Mouse (Mus musculus): ENCODE measurements around the gene Mllt3.
A peak's percentile ranks its signal among the peaks of the same experiment; 100 is the strongest.
"Not testable (repeated sequence)": the region's sequence is repeated elsewhere in the genome, so short reads cannot be mapped to it uniquely, and the experiment has no call there.

Mllt3 gene

DNA sequence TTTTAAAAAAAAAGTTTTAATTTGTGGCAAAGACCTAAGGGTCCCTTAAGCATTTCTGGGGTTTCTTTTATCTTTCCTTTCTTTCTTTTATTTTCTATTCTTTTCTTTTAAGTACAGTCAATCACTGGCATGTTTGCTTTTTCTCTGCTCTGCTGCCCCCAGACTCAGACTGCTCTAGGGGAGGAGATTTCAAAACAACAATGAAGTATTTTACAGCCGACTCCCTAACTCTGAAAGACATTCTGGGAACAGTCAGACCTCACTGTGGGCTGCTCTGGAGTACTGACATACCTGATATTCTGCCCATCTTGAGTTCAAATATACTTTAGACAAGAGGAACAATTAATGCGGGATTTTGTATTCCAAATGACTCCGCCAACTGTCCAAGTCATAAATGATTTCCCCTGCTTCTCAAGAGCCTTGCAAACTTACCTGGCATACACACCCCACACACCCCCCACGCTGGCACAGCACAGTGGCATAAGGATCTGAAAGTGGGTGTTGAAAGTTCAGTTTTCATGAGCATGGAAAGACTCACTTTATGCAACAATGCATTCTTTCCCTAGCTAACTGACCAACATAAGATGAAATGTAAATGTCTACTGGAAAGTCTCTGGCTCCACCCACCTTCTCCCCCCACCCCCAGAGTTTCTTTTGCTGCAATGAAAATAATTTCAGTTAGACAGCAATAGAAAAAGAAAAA is 21.1 kb downstream of the Mllt3 start:
- DNase-seq, result peak; percentile 21 to 40

DNA sequence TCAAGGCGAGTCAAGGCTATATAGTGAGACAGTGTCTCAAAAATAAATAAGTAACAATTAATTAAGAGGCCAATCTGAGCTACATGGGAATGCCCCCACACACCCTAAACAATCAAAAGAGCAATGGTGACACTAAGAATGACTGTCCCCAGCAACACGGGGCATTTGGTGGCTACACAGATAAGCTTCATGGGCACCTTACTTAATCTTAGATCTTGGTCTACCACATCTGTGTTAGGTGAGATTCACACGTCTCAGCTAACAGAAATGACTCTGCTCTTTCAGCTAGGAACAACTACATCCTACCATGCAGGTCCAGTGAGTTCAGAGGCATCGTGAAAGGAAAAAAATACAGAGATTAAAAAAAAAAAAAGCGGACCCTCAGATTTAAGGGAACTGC is 22.7 kb downstream of the Mllt3 start:
- DNase-seq, result no peak

DNA sequence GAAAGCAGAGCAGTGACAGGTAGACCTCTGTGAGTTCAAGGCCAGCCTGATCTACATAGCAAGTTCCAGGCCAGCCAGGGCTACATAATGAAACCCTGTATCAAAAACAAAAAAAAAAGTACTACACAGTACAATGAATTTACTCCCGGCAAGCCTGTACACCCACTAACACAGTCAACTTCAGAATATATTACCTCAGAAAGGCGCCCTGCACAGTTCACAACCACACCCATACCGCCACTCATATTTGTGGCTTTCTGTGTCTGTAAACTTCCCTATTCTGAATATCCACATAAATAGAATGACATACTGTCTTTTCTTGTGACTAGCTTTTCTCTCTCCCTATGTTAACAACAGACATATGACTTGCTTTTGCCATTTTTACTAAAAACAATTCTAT is 27.4 kb downstream of the Mllt3 start:
- no peak for DNase-seq

DNA sequence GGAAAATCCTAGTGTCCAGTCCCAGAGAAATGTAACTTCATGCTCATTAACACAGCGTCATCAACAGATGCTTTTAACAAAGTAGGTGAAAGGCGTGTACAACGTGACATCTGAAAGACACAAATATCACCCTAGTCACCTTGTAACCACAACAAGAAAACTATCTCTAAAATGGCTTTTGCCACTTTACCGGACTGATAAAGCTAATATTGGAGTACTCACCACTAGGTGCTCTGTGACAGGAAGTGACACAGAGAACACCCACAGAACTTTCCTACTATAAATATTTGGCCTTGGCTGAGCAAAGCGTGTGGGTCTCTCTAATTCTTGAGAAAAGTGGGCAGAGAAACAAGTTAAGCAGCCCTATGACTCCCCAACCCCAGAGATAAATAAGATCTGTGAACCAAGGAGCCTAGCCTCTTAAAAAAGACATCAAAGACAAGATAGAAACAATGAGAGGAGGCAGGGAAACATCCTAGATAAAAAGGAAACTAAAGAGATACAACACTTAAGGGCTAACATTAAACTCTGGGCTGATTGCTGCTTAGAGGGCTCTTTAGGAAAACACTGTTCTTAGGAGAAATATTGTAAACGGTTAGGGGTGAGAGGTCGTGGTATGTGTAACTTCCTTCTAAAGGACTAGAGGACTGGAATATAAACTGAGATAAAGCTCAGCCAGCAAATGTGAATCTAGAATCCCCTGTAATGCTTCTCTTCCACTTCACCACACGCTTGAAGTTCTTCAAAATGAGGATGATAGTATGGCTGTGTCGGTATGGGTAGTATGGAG is 29.8 kb downstream of the Mllt3 start:
- no peak for DNase-seq

DNA sequence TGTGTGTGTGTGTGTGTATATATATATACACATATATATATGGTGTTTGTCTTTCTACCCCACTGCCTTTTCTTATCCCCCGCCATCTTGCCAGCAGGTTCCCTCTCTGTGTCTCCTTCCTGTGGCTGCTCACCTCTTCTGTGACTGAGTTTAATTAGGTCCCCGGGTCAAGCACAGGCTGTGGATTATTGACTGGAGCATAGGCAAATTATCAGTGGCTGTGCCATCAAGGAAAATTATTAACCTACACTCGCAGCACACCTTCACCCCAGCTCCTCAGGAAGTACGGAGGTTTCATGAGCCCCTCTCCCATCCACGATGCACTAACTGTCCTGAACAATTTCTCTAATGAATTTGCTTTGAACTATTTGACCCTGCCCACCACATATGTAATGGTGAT is 41.5 kb downstream of the Mllt3 start:
- no peak for DNase-seq

DNA sequence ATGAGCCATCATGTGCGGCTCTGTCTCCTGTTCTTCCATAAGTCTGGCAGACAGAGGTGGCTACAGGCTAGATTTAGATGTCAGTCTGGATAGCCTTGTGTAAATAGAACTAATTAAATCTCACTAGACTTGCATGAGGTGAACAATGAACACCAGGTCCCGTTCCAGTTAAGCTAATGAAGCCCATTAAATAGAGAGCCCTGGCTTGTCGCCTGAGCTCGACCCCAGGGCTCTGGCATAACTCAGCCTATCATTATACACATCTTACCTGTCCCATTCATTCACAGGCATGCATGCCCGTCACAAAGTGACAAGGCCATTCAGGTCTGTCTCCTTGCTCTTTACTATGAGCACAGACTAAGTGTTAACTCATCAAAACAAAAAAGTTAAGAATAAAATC is 42.2 kb downstream of the Mllt3 start:
- no peak for DNase-seq

DNA sequence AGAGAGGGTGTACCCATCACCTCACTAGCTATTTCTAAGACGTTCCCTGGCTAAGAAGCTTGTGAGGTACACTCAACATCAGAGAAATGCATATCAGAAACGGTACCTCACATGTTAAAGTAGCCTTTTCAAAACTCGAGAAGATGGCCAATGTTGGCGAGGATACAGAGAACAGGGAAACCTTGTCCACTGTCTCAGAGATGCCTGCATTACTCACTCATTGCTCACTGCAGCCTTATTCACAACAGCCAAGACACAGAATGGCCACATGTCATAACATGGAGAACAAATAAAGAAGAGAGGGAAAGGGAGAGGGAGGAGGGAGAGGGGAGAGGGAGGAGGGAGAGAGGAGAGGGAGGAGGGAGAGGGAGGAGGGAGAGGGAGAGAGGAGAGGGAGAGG is 47.9 kb downstream of the Mllt3 start:
- no peak for DNase-seq

DNA sequence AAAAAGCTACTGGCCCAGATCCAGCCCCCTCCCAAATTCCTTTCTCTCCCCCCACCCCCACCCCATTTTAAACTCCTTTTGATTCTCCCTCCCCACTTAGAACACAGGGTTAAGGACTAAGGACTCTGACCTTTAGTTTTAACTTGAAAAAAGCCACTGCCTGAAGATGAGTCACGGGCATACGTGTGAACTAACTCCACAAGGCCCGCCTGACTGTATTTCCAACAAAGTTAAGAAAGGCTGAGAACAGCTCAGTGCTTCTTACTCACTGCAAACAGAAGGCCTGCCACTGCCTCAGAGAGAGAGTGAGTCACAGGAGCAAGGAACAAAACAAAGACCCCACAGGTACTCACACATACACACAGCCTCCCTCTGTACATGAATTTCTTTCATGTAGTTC is 48.6 kb downstream of the Mllt3 start:
- DNase-seq, result peak in 1 of 2 experiments; percentile 13

DNA sequence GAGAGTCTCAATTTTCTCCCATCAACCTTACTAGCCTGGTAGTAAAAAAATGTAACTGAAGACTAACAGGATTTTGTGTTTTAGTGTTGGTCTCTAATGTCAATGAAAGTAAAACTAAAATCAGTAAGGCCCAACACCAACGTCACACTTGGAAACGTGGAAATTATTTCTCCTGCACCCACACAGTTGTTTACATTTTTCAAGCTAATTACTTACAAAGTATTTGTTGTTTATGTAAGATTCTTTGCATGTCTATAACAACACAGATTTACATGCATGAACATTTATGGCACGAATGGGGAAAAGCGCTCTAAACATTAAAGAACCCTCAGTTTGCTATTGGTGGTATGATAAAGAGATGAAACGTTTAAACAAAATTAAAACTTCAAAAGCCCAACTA is 49.1 kb downstream of the Mllt3 start:
- no peak for DNase-seq

DNA sequence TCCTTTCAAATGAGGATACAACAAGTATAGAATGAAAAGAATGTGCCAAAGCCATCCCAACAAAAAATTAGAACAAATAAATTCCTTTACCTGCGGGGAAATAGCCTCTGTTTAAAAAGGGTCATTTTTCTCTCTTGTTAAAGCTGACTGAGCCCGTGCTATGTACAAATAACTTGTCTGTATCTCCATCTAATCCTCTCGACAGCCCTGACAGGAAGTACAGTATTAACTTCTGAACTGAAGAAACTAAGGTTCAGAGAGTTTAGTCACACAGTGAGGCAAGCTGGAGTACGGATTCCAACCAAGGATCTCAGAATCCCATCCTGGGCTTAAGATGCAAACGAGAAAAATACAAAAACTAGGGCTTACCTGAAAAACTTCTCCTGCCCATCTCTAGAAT is 50.6 kb downstream of the Mllt3 start:
- DNase-seq, result no peak

DNA sequence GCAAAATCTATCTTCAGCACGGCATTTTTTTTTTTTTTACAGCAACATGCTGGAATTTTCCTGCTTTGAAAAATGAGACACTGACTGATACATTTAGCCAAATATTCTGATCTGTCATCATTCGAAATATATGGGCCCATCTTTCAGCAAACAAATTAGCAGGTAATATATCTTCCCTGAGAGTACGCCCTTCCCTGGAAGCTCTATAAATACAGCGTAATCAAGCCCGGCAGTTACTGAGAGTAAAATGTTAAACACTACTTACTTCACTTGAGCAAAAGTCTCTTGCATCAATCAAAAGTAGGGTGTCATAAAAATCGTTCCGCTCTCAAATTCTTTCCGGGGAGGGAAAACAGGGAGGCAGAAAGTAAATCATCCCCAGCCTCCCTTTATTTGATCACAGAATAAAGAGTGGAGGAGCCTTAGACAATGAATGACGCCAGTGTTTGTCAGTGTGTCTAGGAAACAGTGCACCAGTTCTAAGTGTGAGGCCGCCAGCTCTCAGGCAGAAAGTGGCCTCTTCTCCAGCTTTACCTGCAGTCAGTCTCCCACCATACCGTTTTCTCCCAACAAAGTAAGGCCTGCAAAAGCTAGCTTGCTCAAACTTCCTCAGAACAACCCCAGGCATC is 55.2 kb downstream of the Mllt3 start:
- DNase-seq, result no peak

DNA sequence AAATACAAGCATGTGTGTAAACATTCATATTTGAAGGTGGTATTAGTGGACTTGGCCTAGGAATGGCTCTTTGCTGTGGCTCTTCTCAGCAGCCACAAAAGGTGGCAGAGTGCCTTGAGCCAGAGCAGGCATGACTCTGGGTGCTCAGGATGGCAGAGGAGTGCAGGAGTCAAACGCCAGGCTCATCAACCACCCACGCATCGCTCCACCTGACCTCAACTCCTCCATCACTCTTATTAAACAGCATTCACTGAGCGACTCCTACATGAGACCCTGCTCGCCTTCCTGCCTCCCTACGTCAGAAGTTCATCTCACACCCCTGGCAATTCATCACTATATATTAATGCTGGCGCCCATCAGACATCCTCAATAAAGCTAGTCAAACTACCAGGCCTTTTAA is 67.3 kb downstream of the Mllt3 start:
- DNase-seq, result no peak

DNA sequence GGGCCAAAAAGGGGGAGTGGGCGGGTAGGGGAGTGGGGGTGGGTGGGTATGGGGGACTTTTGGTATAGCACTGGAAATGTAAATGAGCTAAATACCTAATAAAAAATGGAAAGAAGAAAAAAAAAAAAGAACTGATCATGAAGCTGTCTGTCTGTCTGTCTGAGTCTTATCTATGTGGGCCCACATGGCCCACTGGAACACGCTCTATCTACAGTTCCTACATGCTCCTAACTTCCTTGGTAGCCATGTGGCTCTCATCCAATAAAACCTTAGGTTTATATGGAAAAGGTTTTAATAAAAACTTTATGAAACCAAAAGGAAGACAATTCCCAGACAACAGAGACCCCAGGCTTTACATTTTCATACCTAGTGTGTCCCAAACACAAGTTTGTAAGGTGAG is 68.3 kb downstream of the Mllt3 start:
- not testable (repeated sequence) for DNase-seq

DNA sequence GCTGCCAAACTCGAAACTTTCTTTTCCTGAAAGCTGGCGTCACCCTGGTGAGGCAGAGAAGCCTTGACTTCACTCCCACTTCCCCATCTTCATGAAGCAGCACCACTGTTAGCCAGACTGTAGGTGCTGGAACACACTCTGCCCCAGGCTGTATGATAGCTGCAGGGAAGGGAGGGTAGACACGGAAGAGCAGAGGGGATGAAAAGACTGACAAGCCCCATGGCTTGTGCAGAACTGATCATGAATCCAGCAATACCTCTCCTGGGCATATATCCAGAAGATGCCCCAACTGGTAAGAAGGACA is 69.4 kb downstream of the Mllt3 start:
- no peak for DNase-seq

DNA sequence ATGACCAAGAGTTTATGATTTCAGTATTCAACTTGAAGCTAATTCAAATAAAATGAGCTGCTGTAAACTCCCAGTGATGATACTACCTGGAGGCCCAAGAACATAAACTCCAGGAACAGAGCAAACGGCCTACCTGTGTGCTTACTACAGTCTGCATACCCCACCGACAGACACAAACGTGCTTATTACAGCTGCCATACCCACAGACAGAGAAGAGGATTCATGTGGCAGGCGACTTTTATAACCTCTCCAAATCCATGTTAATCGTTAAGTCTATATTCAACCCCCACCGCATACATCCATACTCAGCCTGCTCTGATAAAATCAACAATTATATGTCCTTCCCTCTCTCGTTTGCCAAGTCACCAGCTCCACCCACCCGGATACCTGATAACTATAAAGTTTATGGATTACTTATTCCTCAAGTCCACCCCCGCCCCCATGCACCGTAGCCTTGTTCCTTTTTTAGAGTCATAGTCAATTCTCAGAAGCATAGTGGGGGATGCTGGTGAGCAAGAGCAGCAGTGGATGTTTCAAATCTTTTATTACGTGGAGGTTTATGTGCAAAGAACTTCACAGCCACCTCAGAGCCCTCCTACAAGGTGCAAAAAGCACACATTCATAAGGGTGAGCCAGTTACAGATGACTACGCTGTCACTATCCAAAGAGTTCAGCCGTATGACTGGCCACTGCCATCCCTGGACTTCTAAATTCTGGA is 70.0 kb downstream of the Mllt3 start:
- DNase-seq, result no peak

DNA sequence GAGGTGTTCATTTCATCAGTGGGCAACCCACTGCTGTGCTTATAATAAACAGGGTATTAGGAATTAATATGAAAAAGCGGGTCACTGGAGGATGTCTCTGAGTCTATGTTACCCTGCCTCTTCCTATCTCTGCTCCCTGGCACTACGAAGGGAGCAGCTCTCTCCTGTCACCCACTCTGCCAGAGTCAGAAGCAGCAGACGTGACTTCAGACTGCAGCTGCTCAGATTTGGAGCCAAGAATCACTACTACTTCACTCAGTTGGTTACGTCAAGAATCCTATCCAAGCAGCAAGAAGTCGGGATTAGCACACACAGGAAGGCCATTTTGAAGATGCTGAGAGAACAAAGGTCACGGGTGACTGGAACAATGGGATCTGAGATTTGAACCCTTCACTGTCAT is 71.3 kb downstream of the Mllt3 start:
- DNase-seq, result no peak

DNA sequence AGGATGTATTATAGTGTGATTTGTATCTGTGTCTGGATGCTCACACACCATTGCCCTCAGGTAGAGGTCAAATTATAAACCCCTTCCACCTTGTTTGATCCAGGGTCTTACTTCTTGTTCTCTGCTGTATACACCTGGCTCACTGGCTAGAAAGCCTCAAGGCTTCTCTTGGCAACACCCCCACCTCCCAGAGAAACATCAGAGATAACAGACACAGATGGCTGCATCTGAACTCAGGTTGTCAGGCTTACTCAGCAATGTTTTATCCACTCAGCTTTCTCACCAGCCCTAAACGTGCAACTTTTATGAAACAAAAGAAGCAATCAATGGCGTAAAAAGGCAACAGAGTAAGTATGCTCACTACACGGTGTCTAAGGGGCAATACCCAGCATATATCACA is 75.3 kb downstream of the Mllt3 start:
- no peak for DNase-seq

DNA sequence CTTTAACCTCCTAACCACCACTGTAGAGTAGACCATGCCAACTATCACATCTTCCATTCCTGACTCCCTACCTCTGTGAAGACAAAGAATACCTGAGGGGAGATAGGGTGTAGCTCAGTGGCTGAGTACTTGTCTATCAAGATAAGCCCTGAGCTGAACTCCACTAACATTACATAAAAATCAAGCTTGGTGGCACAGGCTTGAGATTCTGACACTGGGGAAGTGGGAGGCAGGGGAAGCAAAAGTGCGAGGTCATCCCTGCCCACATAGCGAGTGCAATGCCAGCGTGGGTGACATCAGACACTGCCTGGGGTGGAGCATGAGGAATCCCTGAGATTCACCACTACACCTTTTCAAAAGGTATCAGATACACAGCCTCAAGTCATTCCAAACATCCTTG is 76.0 kb downstream of the Mllt3 start:
- DNase-seq, result no peak

DNA sequence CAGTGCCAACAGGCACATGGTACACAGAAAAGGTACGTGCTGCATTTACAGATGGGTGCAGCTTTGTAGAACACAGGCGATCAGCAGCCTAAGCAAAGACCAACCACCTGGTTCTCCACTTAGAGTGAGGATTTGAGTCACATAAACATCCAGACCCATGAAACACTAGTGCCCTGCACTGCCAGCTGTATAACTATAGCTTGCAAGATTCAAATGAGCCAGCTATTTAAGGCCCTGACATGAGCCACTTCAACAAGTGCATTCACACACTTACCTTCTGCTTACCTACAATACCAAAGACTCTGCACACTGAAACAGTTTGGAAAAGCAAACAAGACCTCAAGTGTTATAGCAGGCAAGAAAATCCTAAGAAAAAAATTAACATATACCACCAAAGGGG is 78.0 kb downstream of the Mllt3 start:
- no peak for DNase-seq

DNA sequence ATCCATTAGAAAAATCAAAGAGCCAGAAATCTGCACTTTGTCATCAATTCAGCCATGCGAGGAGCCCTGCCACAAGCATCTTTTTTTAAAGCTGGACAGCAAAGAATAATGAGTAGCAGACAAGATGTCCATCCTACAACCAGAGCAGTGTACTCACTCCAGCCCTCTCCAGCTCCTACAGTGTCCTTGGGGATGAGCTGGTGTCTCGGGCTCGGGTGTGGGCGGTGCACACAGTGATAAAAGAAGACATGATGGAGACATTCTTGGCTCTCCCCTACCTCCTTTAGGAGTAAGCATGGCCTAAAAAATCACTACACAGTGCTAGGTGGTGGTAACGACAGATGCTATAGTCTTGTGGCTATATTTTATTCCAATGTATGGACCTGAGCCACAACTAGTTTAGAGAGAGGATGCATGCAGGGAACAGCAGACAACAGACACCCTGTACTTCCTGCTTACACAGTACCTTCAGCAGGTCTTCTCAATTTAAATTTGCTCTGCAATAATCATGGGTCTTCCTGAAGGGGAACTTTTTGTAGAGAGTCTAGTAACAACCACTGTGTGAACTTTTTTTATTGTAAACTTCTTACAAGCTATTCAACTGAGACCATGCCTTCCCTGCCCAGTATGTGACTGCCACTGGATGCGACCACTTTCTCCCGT is 78.6 kb downstream of the Mllt3 start:
- no peak for DNase-seq

DNA sequence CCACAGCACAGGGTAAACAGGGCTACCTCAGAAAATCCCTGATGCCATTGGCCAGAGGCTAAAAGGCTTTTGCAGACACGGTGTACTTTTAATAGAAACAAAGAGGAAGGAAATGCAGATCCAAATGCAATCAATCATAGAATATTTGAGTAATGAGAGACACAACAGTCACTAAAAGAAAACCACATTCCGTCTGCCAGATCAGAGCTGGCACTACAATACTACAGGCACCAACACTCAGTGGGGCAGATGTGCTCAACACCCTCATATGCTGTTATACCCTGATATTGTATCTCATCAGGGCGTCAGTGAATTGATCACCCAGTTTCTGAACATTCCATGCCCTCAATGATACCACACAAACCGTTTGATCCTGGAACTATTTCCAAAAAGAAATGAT is 79.4 kb downstream of the Mllt3 start:
- DNase-seq, result no peak

DNA sequence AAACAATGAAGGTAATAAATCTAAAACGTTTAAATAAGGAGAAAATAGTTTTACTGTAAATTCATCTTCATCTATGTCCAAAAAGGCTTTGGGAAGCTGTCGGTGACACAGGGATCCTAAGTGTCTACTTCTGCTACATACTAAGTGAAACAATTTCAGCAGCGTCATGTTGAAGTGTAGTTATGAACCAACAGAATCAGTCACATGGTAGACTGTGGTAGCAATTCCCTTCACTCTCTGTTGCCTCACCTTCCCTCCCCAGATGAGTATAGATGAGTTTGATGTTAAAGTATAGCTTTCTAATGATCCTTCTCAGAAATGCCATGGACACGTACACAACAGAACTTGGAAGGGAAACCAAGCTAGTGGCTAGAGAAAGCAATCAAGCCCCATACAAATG is 79.9 kb downstream of the Mllt3 start:
- no peak for DNase-seq

DNA sequence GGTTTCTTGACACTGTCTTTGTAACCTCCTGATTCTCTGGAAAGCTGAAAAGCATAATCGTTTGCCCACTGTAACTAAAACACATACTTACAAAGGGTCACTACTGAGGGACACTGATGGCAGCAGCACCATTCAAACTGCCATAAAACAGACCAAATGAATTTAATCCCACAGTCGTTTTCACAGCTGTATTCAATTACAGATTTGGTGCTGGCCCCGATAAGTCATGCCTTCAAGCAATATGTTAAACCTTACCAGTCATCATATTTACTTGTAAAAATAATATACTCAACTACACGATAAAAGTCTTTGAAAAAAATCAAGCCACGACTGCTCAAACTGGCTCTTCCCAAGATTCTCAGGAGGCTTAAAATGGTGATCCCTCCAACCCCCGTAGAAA is 83.7 kb downstream of the Mllt3 start:
- DNase-seq, result no peak
